Mouse (Mus musculus): ENCODE measurements around the gene Abcc8.
"Not testable (repeated sequence)": the region's sequence is repeated elsewhere in the genome, so short reads cannot be mapped to it uniquely, and the experiment has no call there.

The Abcc8 gene

GRCm38 (mm10) chr7:46179431-46180275 is at the start of gene Abcc8:
Gene Abcc8 (minus strand): TSS chr7:46180033.
- DNase-seq (ENCODE audit: inconsistent age in 2 of 2, low spot score in 1 of 2), result peak in 1 of 2 experiments; percentile 37

- DNase-seq (ENCODE audit: inconsistent age in 2 of 2, low spot score in 1 of 2), result no peak
Observed at GRCm38 (mm10) chr7:46226936-46227335, 47.1 kb upstream of the Abcc8 start.

- peak; percentile 28 to 80 for DNase-seq (ENCODE audit: inconsistent age in 2 of 2, low spot score in 1 of 2)
Observed at GRCm38 (mm10) chr7:46226253-46226652, 46.4 kb upstream of the Abcc8 start.

GRCm38 (mm10) chr7:46220591-46221129 is 40.8 kb upstream of the Abcc8 start:
- no peak for DNase-seq (ENCODE audit: inconsistent age in 2 of 2, low spot score in 1 of 2)

GRCm38 (mm10) chr7:46218415-46218814 is 38.6 kb upstream of the Abcc8 start:
- no peak for DNase-seq (ENCODE audit: inconsistent age in 2 of 2, low spot score in 1 of 2)

GRCm38 (mm10) chr7:46216481-46216880 is 36.6 kb upstream of the Abcc8 start:
- DNase-seq (ENCODE audit: inconsistent age in 2 of 2, low spot score in 1 of 2), result no peak

- peak; percentile 11 to 32 for DNase-seq (ENCODE audit: inconsistent age in 2 of 2, low spot score in 1 of 2)
Observed at GRCm38 (mm10) chr7:46210276-46210675, 30.4 kb upstream of the Abcc8 start.

GRCm38 (mm10) chr7:46208131-46208530 is 28.3 kb upstream of the Abcc8 start:
- DNase-seq (ENCODE audit: inconsistent age in 2 of 2, low spot score in 1 of 2), result no peak

GRCm38 (mm10) chr7:46204775-46205174 is 24.9 kb upstream of the Abcc8 start:
- no peak for DNase-seq (ENCODE audit: inconsistent age in 2 of 2, low spot score in 1 of 2)

- DNase-seq (ENCODE audit: inconsistent age in 2 of 2, low spot score in 1 of 2), result peak; percentile 18 to 68
Observed at GRCm38 (mm10) chr7:46204046-46204471, 24.2 kb upstream of the Abcc8 start.

- no peak for DNase-seq (ENCODE audit: inconsistent age in 2 of 2, low spot score in 1 of 2)
Observed at GRCm38 (mm10) chr7:46201649-46202048, 21.8 kb upstream of the Abcc8 start.

GRCm38 (mm10) chr7:46200021-46200420 is 20.2 kb upstream of the Abcc8 start:
- DNase-seq (ENCODE audit: inconsistent age in 2 of 2, low spot score in 1 of 2), result no peak

GRCm38 (mm10) chr7:46195356-46195755 is 15.5 kb upstream of the Abcc8 start:
- no peak for DNase-seq (ENCODE audit: inconsistent age in 2 of 2, low spot score in 1 of 2)

- DNase-seq (ENCODE audit: inconsistent age in 2 of 2, low spot score in 1 of 2), result no peak
Observed at GRCm38 (mm10) chr7:46184232-46184631, 4.4 kb upstream of the Abcc8 start.

- DNase-seq (ENCODE audit: inconsistent age in 2 of 2, low spot score in 1 of 2), result peak; percentile 45 to 82
Observed at GRCm38 (mm10) chr7:46181590-46181989, 1.8 kb upstream of the Abcc8 start.

- not testable (repeated sequence) for DNase-seq (ENCODE audit: inconsistent age in 2 of 2, low spot score in 1 of 2)
Observed at GRCm38 (mm10) chr7:46168980-46169379, 10.9 kb downstream of the Abcc8 start.

- DNase-seq (ENCODE audit: inconsistent age in 2 of 2, low spot score in 1 of 2), result peak in 1 of 2 experiments; percentile 54
Observed at GRCm38 (mm10) chr7:46168402-46168801, 11.4 kb downstream of the Abcc8 start.

GRCm38 (mm10) chr7:46167901-46168300 is 11.9 kb downstream of the Abcc8 start:
- DNase-seq (ENCODE audit: inconsistent age in 2 of 2, low spot score in 1 of 2), result peak in 1 of 2 experiments; percentile 60

- DNase-seq (ENCODE audit: inconsistent age in 2 of 2, low spot score in 1 of 2), result no peak
Observed at GRCm38 (mm10) chr7:46165876-46166275, 14.0 kb downstream of the Abcc8 start.

- no peak for DNase-seq (ENCODE audit: inconsistent age in 2 of 2, low spot score in 1 of 2)
Observed at GRCm38 (mm10) chr7:46162731-46163130, 17.1 kb downstream of the Abcc8 start.

GRCm38 (mm10) chr7:46162132-46162727 is 17.6 kb downstream of the Abcc8 start:
- DNase-seq (ENCODE audit: inconsistent age in 2 of 2, low spot score in 1 of 2), result peak; percentile 17 to 52

GRCm38 (mm10) chr7:46161615-46162014 is 18.2 kb downstream of the Abcc8 start:
- no peak for DNase-seq (ENCODE audit: inconsistent age in 2 of 2, low spot score in 1 of 2)
